Mouse (Mus musculus) heart, embryonic 15.5 days (tissue): ENCODE results near the gene Tbc1d10c. TPM values are rescaled to one million over a fixed set of nuclear protein-coding genes. Genes with fewer than 3 reads are reported as not detected.

ENCODE experiments used
- ATAC-seq: fragments of 200-750 bp; cut with Nextera tagmentation; replicated peaks from 2 replicates; pipeline ENCODE4 v1.8.0; 2017; ENCODE audit warnings: low read depth, moderate TSS enrichment; ENCODE audit not compliant: insufficient number of reproducible peaks, insufficient read depth, low FRiP score
- H3K27ac ChIP-seq: fragments of 300-500 bp; sonication (generic); 2 replicates; pipeline ENCODE4 v1.5.1; 2015; ENCODE audit warnings: mild to moderate bottlenecking, inconsistent platforms
- H3K27me3 ChIP-seq: fragments of 300-500 bp; sonication (generic); 2 replicates; pipeline ENCODE4 v1.6.1; 2015; ENCODE audit warnings: inconsistent platforms
- H3K36me3 ChIP-seq: fragments of 300-500 bp; sonication (generic); 2 replicates; pipeline ENCODE4 v1.6.1; 2015; ENCODE audit warnings: mild to moderate bottlenecking, inconsistent platforms
- H3K4me1 ChIP-seq: fragments of 300-500 bp; sonication (generic); replicated peaks from 2 replicates; pipeline ENCODE4 v1.6.1; 2015; ENCODE audit warnings: inconsistent platforms
- H3K4me2 ChIP-seq: fragments of 300-500 bp; sonication (generic); 2 replicates; pipeline ENCODE4 v1.6.1; 2015; ENCODE audit warnings: inconsistent platforms, mild to moderate bottlenecking, moderate library complexity
- H3K4me3 ChIP-seq: fragments of 300-500 bp; sonication (generic); 2 replicates; pipeline ENCODE4 v1.5.1; 2015; ENCODE audit warnings: mild to moderate bottlenecking, inconsistent platforms
- H3K9ac ChIP-seq: fragments of 300-500 bp; sonication (generic); 2 replicates; pipeline ENCODE4 v1.6.1; 2015; ENCODE audit warnings: mild to moderate bottlenecking, inconsistent platforms
- H3K9me3 ChIP-seq: fragments of 300-500 bp; sonication (generic); replicated peaks from 2 replicates; pipeline ENCODE4 v1.6.1; 2016; ENCODE audit warnings: inconsistent platforms
- WGBS: fragments of 180-500 bp; shearing (Covaris S2); methylation state at CpG from one replicate; pipeline ENCODE4 v1.1.7; 2015; ENCODE audit warnings: mixed read lengths; 5-methylcytosine and 5-hydroxymethylcytosine counted together
- polyA plus RNA-seq: library from polyadenylated mRNA; unstranded; fragments of >200 nt; fragmentation: Nextera tagmentation; extraction: Ambion mirVana; gene quantifications from 2 replicates; pipeline ENCODE4 v1.2.1, GENCODE M21; 2015

Tbc1d10c gene
- polyA plus RNA-seq, 1 experiment from 2014 or later = 3.0 TPM

DNA sequence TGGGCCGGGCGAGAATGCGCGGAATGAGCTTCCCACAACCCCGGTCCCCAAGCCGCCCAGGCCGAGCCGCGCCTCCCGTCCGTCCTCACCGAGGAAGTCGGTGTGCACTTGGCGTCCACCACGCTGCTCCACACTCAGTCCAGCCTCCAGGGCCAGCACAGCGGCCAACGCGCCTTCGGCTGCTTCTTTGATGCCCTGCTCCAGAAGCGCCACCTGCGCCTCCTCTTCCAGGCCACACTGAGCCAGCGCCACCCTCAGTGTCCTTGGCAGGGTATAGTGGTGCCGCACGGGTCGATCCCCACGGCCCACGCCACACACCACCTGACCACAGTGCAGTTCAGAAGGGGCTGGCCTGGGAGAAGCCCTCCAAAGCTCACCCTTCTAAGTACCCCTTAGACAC, 21.3 kb downstream of the Tbc1d10c start:
- ATAC-seq = peak; percentile 19
- peaks cover 61% of the 10 kb centered on the region for H3K4me1 ChIP-seq

GRCm38 (mm10) chr19:4169378-4169784, 21.7 kb downstream of the Tbc1d10c start:
- Histone ChIP-seq H3K36me3 (no peaks in the 10 kb centered on the region), H3K4me3 (peak overlapping the region; percentile 54)
- under 1% methylated on average over 43 of the region's 43 CpGs for WGBS

More for the DNA sequence above, 21.3 kb downstream of the Tbc1d10c start:
- H3K4me2 ChIP-seq = peak overlapping the region; percentile 92
- no peaks in the 10 kb centered on the region for H3K9me3 ChIP-seq
- no peaks in the 10 kb centered on the region for H3K27me3 ChIP-seq
- H3K4me3 ChIP-seq = peak overlapping the region; percentile 54
- peak overlapping the region; percentile 96 for H3K27ac ChIP-seq
- H3K36me3 ChIP-seq = no peaks in the 10 kb centered on the region
- WGBS = 6% methylated on average over 27 of the region's 27 CpGs
- peak overlapping the region; percentile 84 for H3K9ac ChIP-seq

DNA sequence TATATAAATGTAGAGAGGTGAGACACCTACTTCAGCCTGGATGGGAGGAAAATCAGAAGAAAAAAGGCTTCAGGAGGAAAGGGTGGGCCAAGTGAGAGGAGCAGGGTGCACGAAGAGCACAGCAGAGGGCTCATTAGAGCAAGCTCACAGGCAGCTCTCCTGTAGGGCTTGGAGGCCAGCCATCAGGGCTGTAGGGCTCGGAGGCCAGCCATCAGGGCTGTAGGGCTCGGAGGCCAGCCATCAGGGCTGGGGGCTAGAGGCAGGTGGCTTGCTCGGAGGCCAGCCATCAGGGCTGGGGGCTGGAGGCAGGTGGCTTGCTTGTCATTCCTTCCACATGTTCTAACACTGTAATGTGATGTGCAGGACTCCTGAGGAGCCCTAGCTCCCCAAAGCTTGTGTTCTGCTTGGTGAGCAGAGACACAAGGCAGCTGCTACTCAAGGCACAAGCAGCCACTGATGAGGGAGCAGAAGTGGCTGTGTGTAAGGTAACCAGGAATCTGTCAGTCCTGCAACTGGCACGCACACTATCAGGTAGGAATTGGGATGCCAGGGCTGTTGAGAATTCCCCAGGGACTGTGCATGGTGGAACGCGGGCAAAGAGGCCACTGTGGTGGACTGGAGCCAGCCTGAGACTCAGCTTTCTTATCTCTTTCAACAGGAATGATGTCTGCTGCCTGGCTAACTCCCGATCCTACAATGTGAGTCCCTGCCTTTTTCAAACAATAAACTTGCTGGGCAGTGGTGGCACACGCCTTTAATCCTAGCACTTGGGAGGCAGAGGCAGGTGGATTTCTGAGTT, 24.2 kb downstream of the Tbc1d10c start:
- 45% methylated on average over 9 of the region's 9 CpGs for WGBS
- no peak for ATAC-seq
- Histone ChIP-seq H3K4me1 (peaks cover 56% of the 10 kb centered on the region), H3K4me3 (no peak overlapping the region), H3K36me3 (peaks cover under 1% of the 10 kb centered on the region; the same call in 1 of the 2 replicates), H3K9me3 (no peaks in the 10 kb centered on the region), H3K4me2 (peak overlapping the region; percentile 26; the same call in 1 of the 2 replicates), H3K9ac (no peak overlapping the region), H3K27me3 (no peaks in the 10 kb centered on the region), H3K27ac (peak overlapping the region; percentile 87)

More at GRCm38 (mm10) chr19:4169378-4169784, 21.7 kb downstream of the Tbc1d10c start:
- Histone ChIP-seq H3K9ac (peak overlapping the region; percentile 84), H3K27me3 (no peaks in the 10 kb centered on the region), H3K4me2 (peak overlapping the region; percentile 92), H3K9me3 (no peaks in the 10 kb centered on the region), H3K4me1 (peaks cover 58% of the 10 kb centered on the region), H3K27ac (peak overlapping the region; percentile 96)
- peak; percentile 92 for ATAC-seq

GRCm38 (mm10) chr19:4164721-4165120, 26.4 kb downstream of the Tbc1d10c start:
- no peak overlapping the region for H3K9ac ChIP-seq
- no peak overlapping the region for H3K27ac ChIP-seq
- ATAC-seq = no peak
- H3K36me3 ChIP-seq = peaks cover 14% of the 10 kb centered on the region
- H3K4me2 ChIP-seq = no peak overlapping the region
- no peak overlapping the region for H3K4me3 ChIP-seq
- 68% methylated on average over 2 of the region's 2 CpGs for WGBS
- no peaks in the 10 kb centered on the region for H3K27me3 ChIP-seq
- H3K9me3 ChIP-seq = no peaks in the 10 kb centered on the region
- peaks cover 35% of the 10 kb centered on the region for H3K4me1 ChIP-seq

- Histone ChIP-seq H3K9me3 (no peaks in the 10 kb centered on the region), H3K4me1 (peaks cover 32% of the 10 kb centered on the region), H3K27ac (no peak overlapping the region), H3K36me3 (peaks cover 20% of the 10 kb centered on the region), H3K4me3 (no peak overlapping the region), H3K4me2 (no peak overlapping the region), H3K27me3 (no peaks in the 10 kb centered on the region), H3K9ac (no peak overlapping the region)
- no peak for ATAC-seq
- 77% methylated on average over 3 of the region's 3 CpGs for WGBS
Observed at GRCm38 (mm10) chr19:4164100-4164499, 27.0 kb downstream of the Tbc1d10c start.

- H3K36me3 ChIP-seq = peaks cover 26% of the 10 kb centered on the region
- H3K4me2 ChIP-seq = peak overlapping the region; percentile 90
- peak overlapping the region; percentile 27 for H3K27ac ChIP-seq
- ATAC-seq = no peak
- H3K9me3 ChIP-seq = no peaks in the 10 kb centered on the region
- H3K4me1 ChIP-seq = peaks cover 32% of the 10 kb centered on the region
- H3K4me3 ChIP-seq = peak overlapping the region; percentile 75
- peak overlapping the region; percentile 83; the same call in 1 of the 2 replicates for H3K9ac ChIP-seq
- no peaks in the 10 kb centered on the region for H3K27me3 ChIP-seq
- 35% methylated on average over 4 of the region's 4 CpGs for WGBS
Observed at GRCm38 (mm10) chr19:4163543-4163887, 27.6 kb downstream of the Tbc1d10c start.

DNA sequence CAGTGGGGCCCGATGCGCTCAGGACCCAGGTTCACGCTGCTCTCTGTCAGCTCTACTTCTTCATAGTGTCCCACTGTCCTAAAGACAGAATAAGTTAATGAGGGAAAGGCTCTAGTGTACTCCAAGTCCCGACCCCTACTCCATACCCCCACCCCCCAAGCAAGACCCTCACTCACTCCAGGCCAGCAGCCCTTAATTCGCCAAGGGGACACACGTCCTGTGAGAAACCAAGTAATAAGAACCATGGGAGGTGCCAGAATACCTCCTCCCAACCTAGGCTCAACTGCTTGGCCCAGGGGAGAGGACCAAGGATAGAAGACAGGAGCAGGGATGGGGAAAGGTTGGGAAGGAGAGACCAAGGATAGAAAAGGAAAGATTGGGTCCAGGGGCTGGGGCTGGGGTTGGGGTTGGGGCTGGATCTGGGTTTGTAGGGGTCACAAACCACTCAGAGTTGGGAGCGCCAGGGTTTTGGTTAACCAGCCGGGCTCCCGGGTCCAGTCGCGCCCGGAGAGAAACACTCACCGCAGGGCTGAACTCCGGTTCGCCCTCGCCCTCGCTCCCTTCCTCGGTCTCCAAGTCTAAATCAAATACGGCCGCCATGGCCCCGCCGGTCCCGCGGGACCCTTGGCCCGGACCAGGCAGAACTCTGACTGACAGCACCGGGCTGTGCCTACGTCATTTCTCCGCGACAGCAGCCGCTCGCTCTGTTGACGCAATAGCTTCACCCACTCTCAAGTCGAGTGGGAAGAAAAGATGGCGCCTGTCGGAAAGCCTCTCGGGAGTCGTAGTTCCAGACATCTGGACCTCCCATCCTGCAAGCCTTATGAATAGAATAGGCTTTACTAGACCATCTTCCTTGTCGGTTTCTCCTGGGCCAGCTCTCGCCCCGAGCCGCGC, 28.2 kb downstream of the Tbc1d10c start, which contains the start of gene Rps6kb2:
Gene Rps6kb2 (minus strand): TSS at position 709 of the 897 bp plus-strand sequence.
- H3K27me3 ChIP-seq = no peaks in the 10 kb centered on the region
- peaks cover 32% of the 10 kb centered on the region for H3K4me1 ChIP-seq
- ATAC-seq = peak; percentile 78
- H3K27ac ChIP-seq = peak within 1 kb of the TSS; percentile 27
- no peaks in the 10 kb centered on the region for H3K9me3 ChIP-seq
- H3K9ac ChIP-seq = peak within 1 kb of the TSS; percentile 83
- H3K36me3 ChIP-seq = peaks cover 32% of the 10 kb centered on the region
- 7% methylated on average over 42 of the region's 42 CpGs for WGBS
- peak within 1 kb of the TSS; percentile 90 for H3K4me2 ChIP-seq
- H3K4me3 ChIP-seq = peak within 1 kb of the TSS; percentile 75

DNA sequence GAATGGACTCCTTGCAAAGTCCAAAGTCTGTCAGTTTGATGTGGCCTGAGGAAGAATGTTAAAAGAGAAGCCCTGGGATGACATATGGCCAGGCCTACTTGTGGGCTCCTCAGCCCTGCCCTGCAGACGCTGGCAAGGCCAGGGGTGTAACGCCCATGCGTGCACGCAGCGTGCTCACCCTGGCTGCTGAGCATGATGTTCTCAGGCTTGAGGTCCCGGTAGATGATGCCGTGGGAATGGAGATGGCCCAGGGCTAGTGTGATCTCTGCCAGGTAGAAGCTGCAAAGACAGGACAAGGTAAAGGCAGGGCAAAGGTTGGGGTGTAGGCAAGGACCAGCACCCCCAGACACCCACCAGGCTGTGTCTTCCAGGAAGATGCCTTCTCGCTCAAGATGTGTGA, 32.0 kb downstream of the Tbc1d10c start:
- Histone ChIP-seq H3K27me3 (no peaks in the 10 kb centered on the region), H3K4me1 (peaks cover 15% of the 10 kb centered on the region), H3K9me3 (no peaks in the 10 kb centered on the region), H3K9ac (no peak overlapping the region), H3K4me3 (no peak overlapping the region), H3K27ac (no peak overlapping the region), H3K4me2 (no peak overlapping the region), H3K36me3 (peaks cover 48% of the 10 kb centered on the region)
- whole genome bisulfite sequencing = 95% methylated on average over 8 of the region's 8 CpGs
- ATAC-seq = no peak

DNA sequence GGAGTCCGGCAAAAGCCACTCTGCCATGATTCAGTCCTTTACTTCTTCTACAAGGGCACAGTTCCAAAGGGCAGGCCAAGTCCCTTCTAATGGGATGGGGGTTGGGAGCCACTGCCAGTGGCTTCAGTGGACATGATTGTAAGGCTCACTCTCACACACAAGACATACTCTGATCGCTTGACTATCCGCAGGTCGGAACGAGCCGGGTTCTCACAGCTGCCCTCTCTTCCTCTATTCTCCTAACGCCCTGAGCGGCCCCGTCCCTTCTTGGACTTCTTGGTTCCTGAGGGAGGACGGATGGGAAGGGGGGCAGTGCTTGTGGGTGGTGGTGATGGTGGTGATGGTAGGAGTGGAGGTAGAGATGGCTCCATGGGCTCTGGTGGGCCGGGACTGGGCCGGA, 34.3 kb downstream of the Tbc1d10c start:
- Histone ChIP-seq H3K36me3 (peaks cover 55% of the 10 kb centered on the region), H3K9ac (no peak overlapping the region), H3K4me1 (peaks cover 14% of the 10 kb centered on the region), H3K27me3 (no peaks in the 10 kb centered on the region), H3K27ac (no peak overlapping the region), H3K4me3 (no peak overlapping the region), H3K9me3 (no peaks in the 10 kb centered on the region), H3K4me2 (no peak overlapping the region)
- WGBS = 89% methylated on average over 12 of the region's 12 CpGs
- ATAC-seq = no peak

GRCm38 (mm10) chr19:4156073-4156579, 35.0 kb downstream of the Tbc1d10c start:
- Histone ChIP-seq H3K36me3 (peaks cover 52% of the 10 kb centered on the region), H3K4me1 (peaks cover 18% of the 10 kb centered on the region), H3K4me3 (peak overlapping the region; percentile 17; the same call in 1 of the 2 replicates), H3K9me3 (no peaks in the 10 kb centered on the region), H3K4me2 (no peak overlapping the region), H3K9ac (no peak overlapping the region), H3K27me3 (no peaks in the 10 kb centered on the region), H3K27ac (no peak overlapping the region)
- no peak for ATAC-seq
- WGBS = 69% methylated on average over 20 of the region's 20 CpGs
